Mouse (Mus musculus) neural tube, embryonic 15.5 days (tissue): ENCODE data around the gene Prdm4. TPM values are rescaled to one million over a fixed set of nuclear protein-coding genes. Genes with fewer than 3 reads are reported as not detected.

Source experiments
- ATAC-seq: fragments of 200-750 bp; cut with Nextera tagmentation; 2 replicates; pipeline ENCODE4 v1.8.0; 2017; ENCODE audit warnings: mild to moderate bottlenecking, moderate TSS enrichment, moderate library complexity; ENCODE audit not compliant: low FRiP score
- H3K27ac ChIP-seq: fragments of 300-500 bp; sonication (generic); replicated peaks from 2 replicates; pipeline ENCODE4 v1.5.1; 2015; ENCODE audit warnings: mild to moderate bottlenecking, inconsistent platforms
- H3K27me3 ChIP-seq: fragments of 300-500 bp; sonication (generic); replicated peaks from 2 replicates; pipeline ENCODE4 v1.6.1; 2015; ENCODE audit warnings: inconsistent platforms
- H3K36me3 ChIP-seq: fragments of 300-500 bp; sonication (generic); 2 replicates; pipeline ENCODE4 v1.6.1; 2015; ENCODE audit warnings: inconsistent platforms
- H3K4me1 ChIP-seq: fragments of 300-500 bp; sonication (generic); 2 replicates; pipeline ENCODE4 v1.6.1; 2015; ENCODE audit warnings: inconsistent platforms
- H3K4me2 ChIP-seq: fragments of 300-500 bp; sonication (generic); 2 replicates; pipeline ENCODE4 v1.6.1; 2015; ENCODE audit warnings: inconsistent platforms, mild to moderate bottlenecking, moderate library complexity
- H3K4me3 ChIP-seq: fragments of 300-500 bp; sonication (generic); replicated peaks from 2 replicates; pipeline ENCODE4 v1.5.1; 2015; ENCODE audit warnings: mild to moderate bottlenecking, inconsistent platforms
- H3K9ac ChIP-seq: fragments of 300-500 bp; sonication (generic); replicated peaks from 2 replicates; pipeline ENCODE4 v1.6.1; 2015; ENCODE audit warnings: mild to moderate bottlenecking, inconsistent platforms
- H3K9me3 ChIP-seq: fragments of 300-500 bp; sonication (generic); replicated peaks from 2 replicates; pipeline ENCODE4 v1.6.1; 2016; ENCODE audit warnings: inconsistent platforms
- WGBS: fragments of 180-500 bp; shearing (Covaris S2); methylation state at CpG from one replicate; pipeline ENCODE4 v1.1.7; 2015; ENCODE audit warnings: mixed read lengths; 5-methylcytosine and 5-hydroxymethylcytosine counted together
- polyA plus RNA-seq: library from polyadenylated mRNA; unstranded; fragments of >200 nt; fragmentation: Nextera tagmentation; extraction: Ambion mirVana; gene quantifications from 2 replicates; pipeline ENCODE4 v1.2.1, GENCODE M21; 2015

The Prdm4 gene
- polyA plus RNA-seq, 1 experiment from 2014 or later: 18.8 TPM

DNA sequence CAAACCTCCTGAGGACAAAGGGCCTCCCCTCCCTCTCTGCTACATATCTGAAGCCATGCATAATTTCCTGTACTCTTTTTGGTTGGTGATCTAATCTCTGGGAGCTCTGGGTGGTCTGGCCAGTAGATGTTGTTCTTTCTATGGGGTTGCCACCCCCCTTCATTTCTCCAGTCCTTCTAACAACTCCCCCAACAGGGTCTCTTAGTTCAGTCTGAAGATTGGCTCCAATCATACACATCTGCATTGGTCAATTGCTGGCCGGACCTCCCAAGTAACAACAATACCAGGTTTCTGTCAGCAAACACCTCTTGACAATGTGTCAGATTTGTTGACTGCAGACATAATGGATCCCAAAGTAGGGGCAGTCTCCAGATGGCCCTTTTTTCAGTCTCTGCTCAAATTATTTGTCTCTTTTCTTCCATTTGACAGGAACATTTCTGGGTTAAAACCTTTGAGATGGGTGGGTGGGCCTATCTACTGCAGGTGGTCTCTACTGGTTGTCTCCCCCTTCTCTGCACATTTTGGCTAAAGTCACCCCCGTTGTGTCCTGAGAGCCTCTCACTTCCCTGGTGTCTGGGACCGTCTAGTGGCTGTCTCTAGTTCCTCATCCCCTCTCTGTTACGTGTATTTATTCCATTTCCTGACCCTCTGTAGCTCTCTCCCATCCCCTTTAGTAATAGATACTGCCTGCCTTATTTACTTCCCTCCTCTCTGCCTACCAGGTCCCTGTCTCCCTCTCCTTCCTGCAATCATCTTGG lies 70.7 kb downstream of the Prdm4 start:
- H3K4me3 ChIP-seq: no peak overlapping the region
- no peak overlapping the region for H3K27ac ChIP-seq
- H3K4me1 ChIP-seq: no peaks in the 10 kb centered on the region
- ATAC-seq: no peak
- no peaks in the 10 kb centered on the region for H3K9me3 ChIP-seq
- H3K27me3 ChIP-seq: no peaks in the 10 kb centered on the region
- H3K9ac ChIP-seq: no peak overlapping the region
- WGBS: 85% methylated on average over 4 of the region's 4 CpGs
- H3K4me2 ChIP-seq: no peak overlapping the region
- no peaks in the 10 kb centered on the region for H3K36me3 ChIP-seq

Other genes with a start within 250 kb of the Prdm4 start
- gene Pwp1, start 87.6 kb downstream of the Prdm4 start, polyA plus RNA-seq: 64.1 and 68.1 TPM in 2 replicates
- 0.12 and 0.37 TPM in 2 replicates for gene Ascl4, start 10.5 kb upstream of the Prdm4 start, polyA plus RNA-seq
- 164 and 170 TPM in 2 replicates for gene Rtcb, start 40.7 kb upstream of the Prdm4 start, polyA plus RNA-seq
- gene Bpifc, start 94.8 kb upstream of the Prdm4 start, polyA plus RNA-seq: 0.14 and 0.15 TPM in 2 replicates
- gene Fbxo7, start 104.8 kb upstream of the Prdm4 start, polyA plus RNA-seq: 24.0 and 31.9 TPM in 2 replicates